Mouse (Mus musculus): ENCODE data around the gene Srms.
A peak's percentile ranks its signal among the peaks of the same experiment; 100 is the strongest.
"Not testable (repeated sequence)": the region's sequence is repeated elsewhere in the genome, so short reads cannot be mapped to it uniquely, and the experiment has no call there.

Srms gene

DNA sequence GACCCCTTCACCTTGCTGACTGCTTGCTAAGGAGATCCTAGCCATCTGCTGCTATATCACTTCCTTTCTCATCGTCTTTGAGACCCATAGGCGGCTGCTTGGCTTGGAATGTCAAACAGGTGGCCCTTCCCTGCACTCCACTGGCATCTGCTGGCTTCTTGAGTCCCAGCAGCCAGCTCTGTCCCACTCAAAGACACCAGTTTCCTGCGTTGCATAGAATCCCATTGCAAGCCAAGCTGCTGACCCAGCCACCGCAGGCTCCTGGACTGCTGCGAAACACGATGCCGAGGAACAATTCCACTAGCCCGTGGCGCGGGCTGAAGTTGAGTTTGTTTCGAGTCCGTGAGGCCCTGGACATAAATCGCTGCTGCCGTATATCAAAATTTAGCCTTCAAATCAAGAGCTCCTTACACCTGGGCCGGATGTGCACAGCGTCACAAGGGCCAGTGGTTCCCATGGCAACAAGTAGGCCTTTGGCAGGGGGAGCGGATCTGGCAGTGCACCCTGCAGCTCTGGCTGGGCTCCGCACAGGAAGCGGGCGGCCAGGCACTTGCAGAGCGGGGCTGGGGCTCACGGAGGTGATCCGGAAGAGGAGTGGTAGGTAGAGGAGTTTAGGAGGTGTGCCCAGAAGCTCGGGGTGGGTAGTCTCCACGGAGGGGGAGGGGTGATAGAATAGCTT is 6.7 kb upstream of the Srms start, which contains the start of gene Fndc11:
TSS of gene Fndc11 (plus strand) at position 476 of the 679 bp plus-strand sequence.
- peak; percentile 69 for DNase-seq (ENCODE audit: low read depth, low spot score)

GRCm38 (mm10) chr2:181218881-181219485 is 6.0 kb upstream of the Srms start:
- no peak for DNase-seq (ENCODE audit: low read depth, low spot score)

- DNase-seq (ENCODE audit: low read depth, low spot score), result no peak
These were observed 3.1 kb upstream of the Srms start for GRCm38 (mm10) chr2:181216037-181216436.

GRCm38 (mm10) chr2:181212389-181213020 is 480 bp downstream of the Srms start:
- DNase-seq (ENCODE audit: low read depth, low spot score), result no peak

DNA sequence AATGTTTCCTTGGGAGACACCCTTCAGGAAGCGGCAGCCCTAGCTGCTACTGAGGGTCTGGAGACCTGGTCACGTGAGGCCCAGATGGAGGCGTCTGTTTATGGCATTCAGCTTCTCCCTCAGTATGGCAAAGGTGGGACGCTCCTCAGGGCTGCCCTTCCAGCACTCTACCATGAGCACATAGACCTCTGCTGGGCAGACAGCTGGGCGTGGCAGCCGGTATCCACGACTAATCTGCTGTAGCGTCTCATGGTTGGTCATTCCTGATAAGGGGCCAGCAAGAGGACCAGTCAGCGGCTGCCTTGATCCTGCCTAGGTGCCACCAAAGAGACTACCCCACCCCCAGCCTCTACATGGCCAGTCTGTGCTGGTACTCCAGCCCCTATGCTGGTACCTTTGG is 6.9 kb downstream of the Srms start:
- DNase-seq (ENCODE audit: low read depth, low spot score), result no peak

DNA sequence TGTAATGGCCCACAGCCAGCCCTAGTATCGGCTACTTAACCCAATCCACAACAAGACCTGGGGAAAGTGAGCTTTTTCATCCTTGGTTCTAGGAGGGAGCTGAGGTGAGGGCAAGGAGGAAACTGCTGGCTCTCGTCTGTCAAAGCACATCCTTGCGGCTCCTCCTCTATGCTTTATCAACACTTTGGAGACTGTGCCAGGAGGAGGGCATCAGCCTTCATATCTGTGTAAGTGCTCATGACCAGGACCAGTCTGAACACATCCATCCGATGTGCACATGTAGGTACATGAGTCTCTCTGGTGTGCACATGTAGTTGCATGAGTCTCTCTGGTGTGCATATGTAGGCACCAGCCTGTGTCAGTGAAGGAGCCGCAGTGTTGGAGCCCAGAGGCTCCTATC is 7.3 kb downstream of the Srms start:
- no peak for DNase-seq (ENCODE audit: low read depth, low spot score)

GRCm38 (mm10) chr2:181202886-181203285 is 10.1 kb downstream of the Srms start:
- no peak for DNase-seq (ENCODE audit: low read depth, low spot score)

DNA sequence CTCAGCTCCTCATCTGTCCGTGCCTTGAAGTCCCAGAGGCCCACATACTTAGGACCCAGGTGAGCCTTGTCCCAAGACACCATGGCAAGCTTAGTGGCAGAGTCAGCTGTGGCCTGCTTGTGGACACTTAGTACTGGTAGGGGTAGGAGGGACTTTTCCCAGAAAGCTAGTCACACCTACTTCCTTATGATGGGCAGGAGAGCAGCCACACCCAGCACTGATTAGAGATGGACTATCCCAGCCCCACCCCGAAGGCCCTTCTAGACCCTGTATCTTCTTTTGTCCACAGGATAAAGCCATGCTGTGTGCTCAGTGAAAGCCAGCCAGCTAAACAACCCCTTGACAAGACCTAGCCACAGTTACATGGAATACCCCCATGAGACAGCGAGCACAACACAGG is 10.6 kb downstream of the Srms start, which contains the start of gene Ptk6:
TSS of gene Ptk6 (minus strand) at position 368 of the 400 bp plus-strand sequence.
- no peak for DNase-seq (ENCODE audit: low read depth, low spot score)

DNA sequence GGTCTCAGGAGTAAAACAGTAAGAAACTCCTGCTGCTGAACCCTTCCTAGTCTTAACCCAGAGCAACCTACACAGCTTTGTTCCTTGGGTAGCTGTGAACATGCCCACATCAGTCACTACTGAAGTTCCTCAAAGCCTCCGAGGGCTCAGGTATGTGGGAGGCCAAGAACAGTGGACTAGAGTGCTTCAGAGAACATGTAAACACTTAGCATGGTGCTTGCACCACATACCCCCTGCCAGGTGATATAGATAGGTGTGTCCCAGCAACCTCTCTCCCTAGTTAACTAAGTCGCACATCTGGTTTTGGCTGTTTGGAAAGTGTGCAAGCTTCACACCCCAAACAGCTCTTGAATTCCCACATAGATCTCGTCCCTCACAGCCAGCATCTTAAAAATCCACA is 11.4 kb downstream of the Srms start:
- DNase-seq (ENCODE audit: low read depth, low spot score), result no peak

GRCm38 (mm10) chr2:181196628-181197300 is 16.2 kb downstream of the Srms start:
- DNase-seq (ENCODE audit: low read depth, low spot score), result no peak

DNA sequence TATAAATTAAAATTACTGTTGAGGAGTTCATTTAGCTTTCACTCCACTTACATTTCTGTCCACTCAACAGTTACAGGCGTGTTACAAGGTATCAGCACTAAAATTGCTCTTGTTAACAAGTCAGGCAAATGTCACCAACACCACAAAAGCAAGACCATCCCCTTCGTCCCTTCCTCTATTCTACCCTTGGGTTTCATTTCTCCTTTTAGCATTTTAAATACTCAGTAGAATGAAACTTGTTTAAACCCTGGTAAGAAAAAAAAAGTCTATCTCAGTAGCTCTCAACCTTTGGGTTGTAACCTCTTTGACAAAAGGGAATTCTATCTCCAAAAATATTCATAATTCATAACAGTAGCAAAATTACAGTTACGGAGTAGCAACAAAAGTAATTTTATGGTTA is 19.9 kb downstream of the Srms start:
- DNase-seq (ENCODE audit: low read depth, low spot score), result no peak

GRCm38 (mm10) chr2:181191936-181192335 is 21.0 kb downstream of the Srms start:
- no peak for DNase-seq (ENCODE audit: low read depth, low spot score)

DNA sequence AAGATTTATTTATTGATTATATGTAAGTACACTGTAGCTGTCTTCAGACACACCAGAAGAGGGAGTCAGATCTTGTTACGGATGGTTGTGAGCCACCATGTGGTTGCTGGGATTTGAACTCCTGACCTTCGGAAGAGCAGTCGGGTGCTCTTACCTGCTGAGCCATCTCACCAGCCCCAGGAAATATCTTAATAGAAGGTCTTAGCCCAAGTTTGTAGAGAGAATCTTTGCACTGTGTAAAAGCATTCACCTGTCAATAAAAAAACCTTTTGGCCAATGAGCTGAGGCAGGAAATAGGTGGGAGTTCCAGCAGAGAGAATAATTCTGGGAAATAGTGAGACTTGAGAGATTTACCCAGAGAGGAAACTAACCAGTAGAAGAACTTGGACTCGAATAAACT is 21.6 kb downstream of the Srms start:
- not testable (repeated sequence) for DNase-seq (ENCODE audit: low read depth, low spot score)

- no peak for DNase-seq (ENCODE audit: low read depth, low spot score)
These were observed 23.7 kb downstream of the Srms start for GRCm38 (mm10) chr2:181189321-181189720.

DNA sequence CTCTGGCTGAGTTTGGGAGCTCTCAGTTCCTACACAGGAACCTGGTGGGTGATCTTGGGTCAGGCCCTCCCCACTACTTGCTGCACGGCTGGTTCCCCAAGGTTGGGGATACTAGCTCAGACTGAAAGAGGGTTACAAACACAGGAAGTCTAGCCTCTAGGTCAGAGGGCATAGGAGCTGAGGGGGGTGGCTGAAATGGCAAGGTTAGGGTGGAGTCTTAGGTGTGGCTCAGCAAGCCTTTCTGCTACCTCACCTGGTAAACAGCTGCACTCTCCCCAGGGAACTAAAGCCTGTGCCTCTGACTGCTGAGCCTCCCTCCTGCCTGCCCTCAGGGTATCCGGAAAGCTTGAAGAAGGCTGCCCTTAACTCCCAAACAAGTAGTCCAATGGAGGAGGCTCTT is 24.3 kb downstream of the Srms start:
- no peak for DNase-seq (ENCODE audit: low read depth, low spot score)

- peak; percentile 83 for DNase-seq (ENCODE audit: low read depth, low spot score)
These were observed 25.6 kb downstream of the Srms start, which contains the start of gene Ppdpf for GRCm38 (mm10) chr2:181187121-181188000. Gene Ppdpf, plus strand, starts transcription at chr2:181187247.

DNA sequence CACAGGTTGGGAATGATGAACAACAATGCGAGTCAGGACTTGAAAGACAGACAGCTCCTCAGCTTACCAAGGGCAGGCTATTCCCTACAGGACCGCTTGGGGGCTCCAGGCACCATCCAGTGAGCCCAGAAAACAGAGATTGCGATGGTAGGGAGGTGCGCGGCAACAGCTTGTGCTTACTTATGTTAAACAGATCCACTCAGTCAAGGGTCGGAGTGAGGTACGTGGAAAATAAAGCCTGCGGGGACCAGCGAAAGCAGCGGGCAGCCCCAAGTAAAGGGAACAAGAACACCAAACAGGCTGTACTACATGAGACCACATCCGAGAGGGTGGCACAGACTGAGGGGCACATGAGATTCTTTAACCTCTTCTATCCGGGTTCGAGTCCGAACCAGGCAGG is 26.4 kb downstream of the Srms start:
- peak; percentile 81 for DNase-seq (ENCODE audit: low read depth, low spot score)

- no peak for DNase-seq (ENCODE audit: low read depth, low spot score)
These were observed 32.1 kb downstream of the Srms start for GRCm38 (mm10) chr2:181180898-181181297.

DNA sequence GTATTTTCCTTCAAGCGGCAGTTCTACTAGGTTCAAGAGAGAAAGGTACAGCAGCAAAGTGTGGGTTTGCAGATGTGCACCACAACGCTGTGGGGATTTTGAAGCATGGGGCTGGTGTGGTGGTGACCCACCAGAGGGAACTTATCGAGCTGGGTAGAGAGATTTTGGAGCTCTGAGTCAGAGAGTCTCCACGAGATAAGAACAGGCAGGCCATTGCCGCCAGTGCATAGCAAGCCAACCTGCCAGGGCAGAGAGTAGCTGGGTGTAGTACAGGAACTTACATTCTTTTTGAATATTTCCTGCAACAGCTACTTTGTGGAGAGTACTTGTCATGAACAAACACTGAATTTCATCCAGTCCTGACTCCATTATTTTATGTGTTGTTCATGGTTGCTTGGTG is 34.5 kb downstream of the Srms start:
- no peak for DNase-seq (ENCODE audit: low read depth, low spot score)

GRCm38 (mm10) chr2:181178015-181178414 is 35.0 kb downstream of the Srms start:
- DNase-seq (ENCODE audit: low read depth, low spot score), result no peak

DNA sequence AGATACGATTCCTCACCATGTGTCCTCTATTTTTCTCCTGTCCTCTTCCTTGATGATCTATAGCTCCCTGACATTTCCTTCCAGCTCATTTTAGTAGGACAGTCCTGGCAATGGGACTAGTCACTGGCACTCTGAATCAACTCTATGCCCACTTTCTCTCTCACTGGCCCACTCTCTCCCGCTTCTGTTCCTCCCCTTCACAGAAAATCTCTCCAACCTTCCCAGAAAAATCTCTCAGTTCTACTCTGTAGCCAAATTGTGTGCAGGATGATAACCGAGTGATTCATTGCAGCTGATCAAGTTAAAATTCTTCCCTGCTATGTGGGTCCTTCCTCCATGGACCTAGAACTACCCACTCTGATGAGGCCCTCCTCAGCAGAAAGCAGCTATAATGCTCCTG is 38.3 kb downstream of the Srms start:
- no peak for DNase-seq (ENCODE audit: low read depth, low spot score)
